Mouse (Mus musculus) testis, postnatal 10 days (tissue): Measurements from ENCODE around the gene Tmem26.
"Not testable (repeated sequence)": the region's sequence is repeated elsewhere in the genome, so short reads cannot be mapped to it uniquely, and the experiment has no call there.

Experiments
- DNase-seq: peaks from one replicate; pipeline ENCODE4 v3.0.0; 2021; ENCODE audit warnings: low spot score

Tmem26 gene

DNA sequence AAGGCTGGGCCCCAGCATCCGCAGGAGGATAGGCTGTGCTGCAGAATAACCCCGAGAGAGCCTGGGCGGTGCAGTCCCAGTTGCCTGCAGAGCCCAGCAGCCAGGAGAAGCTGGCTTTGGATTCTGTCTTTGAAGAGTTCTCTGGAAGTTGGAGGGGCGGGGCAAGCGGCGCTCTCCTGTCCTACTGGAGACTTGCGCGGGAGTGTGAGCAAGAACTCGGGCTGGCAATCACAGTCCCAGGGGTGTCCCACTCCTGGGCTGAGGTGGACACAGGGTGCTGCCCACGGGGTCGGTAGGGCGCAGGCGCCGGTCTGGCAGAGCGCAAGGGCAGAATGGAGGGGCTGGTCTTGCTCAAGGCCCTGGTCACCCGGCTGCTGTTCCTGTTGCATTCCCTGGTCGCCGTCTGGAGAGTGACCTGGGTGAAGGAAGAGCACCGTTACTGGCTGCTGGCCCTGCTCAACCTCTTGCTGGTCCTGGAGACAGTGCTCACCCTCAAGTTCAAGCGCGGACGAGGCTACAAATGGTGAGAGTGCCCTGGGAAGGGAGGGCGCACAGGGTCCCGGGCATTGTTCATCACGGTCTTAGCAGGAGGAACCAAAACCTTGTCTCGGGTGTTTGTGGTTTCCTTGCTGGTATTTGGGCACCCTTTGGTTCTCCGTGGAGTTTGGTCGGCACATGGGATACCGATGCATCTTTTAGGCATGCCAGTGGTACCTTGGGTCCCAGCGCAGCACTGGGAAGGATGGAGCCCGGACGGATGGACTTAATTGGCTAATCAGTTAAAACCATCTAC lies at the start of gene Tmem26:
Gene Tmem26 (plus strand): TSS at position 79 of the 793 bp plus-strand sequence.
- peak; percentile 52 for DNase-seq

DNA sequence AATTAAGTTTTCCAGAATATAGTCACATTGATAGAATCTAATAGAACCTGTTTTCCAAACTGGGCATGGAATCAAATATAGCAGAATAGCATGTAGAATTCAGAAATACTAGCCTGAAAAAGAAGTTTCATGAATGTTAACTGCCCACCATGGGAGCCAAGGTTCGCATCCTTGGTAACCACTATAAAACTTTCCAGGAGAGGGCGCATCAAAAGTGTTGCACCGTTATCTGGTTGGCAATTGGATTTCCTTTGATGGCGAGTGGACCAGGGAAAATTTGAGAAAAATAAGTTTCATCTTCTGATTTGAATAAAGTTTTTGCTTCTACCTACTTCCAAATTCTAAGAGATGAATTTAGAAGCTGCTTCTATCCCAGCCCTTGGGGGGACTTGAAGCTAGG lies 44.8 kb upstream of the Tmem26 start:
- DNase-seq: no peak

DNA sequence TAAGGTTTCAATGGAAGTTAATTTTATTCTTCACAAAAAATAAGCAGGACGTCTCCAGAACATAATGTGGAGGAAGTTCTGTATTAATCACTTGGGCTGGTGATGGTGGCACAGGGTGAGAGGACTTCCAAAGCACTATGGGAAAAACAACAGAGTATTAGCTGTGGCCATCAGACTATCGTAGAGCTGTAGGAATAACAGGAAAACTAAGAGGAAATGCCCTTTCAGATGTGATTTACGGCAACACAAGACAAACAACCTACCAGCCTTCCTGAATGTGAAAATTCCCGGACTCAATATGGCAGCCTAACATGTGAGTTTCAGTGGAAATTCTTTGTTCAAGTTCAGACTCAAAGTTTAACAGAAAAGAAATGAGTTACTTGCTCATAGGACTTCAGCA lies 42.2 kb upstream of the Tmem26 start:
- no peak for DNase-seq

DNA sequence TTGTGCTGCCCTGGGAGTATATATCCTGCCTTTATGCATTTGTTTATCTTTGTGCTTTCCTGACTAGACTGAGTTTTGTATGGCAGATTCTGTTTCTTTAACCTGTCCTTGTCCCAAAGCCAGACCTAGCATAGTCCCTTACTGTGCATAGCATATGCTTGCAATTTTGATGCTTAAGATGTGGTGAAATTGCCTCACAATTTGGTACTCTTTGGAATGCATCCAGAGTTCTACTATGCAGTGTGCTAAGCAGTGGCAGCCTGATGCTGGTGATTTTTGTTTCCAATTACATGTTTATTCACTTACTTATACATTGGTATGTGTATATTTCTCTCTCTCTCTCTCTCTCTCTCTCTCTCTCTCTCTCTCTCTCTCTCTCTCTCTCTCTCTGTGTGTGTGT lies 37.9 kb upstream of the Tmem26 start:
- DNase-seq: no peak

DNA sequence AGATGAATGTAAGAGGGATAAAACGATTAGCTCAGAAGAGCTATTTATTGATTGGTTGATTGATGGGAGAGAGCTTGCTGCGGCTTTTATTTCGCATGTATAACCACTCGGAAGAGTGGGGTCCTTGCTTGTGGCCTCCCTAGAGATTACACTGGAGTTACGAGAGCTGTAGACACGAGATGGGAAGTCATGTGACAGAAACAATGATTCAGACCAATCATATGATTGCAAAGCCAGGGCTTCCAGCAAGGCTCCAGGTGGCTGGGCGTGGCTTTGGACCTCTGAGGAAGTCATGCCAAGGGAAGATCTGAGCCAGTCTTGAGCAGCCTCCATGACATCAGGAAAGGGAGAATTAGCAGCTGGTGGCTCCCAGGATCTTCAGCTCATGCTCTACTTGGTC lies 32.3 kb upstream of the Tmem26 start:
- DNase-seq: no peak

DNA sequence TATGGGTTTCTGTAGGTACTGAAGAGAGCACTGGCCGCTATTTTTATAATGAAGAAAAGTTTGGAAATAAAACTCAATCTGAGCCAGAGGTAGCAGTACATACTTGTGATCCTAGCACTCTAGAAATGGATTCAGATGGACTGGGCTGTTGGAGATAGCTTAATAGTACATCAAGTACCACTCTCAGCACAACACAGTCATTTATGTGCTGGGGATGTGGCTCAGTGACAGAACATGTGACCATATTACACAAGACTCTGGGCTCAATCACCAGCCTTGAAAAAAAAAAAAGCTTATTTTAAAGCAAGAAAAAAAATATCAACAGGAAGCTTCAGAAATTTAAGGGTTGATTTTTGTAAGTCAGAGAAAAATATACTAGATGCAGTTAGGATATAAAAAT lies 31.0 kb upstream of the Tmem26 start:
- DNase-seq: no peak

DNA sequence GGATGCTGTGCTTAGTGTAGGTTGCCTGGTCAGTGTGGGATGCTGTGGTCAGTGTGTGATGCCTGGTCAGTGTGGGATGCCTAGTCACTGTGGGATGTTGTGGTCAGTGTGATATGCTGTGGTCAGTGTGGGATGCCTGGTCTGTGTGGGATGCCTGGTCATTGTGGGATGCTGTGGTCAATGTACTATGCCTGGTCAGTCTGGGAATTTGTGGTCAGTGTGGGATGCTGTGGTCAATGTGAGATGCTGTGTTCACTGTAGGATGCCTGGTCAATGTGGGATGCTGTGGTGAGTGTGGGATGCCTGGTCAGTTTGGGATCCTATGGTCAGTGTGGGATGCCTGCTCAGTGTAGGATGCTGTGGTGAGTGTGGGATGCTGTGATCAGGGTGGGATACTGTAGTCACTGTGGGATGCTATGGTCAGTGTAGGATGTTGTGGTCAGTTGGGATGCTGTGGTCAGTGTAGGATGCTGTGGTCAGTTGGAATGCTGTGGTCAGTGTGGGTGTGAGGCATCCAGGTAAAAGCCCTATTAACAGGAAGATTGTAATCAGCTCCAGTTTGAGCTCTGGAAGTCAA lies 27.6 kb upstream of the Tmem26 start:
- DNase-seq: no peak

DNA sequence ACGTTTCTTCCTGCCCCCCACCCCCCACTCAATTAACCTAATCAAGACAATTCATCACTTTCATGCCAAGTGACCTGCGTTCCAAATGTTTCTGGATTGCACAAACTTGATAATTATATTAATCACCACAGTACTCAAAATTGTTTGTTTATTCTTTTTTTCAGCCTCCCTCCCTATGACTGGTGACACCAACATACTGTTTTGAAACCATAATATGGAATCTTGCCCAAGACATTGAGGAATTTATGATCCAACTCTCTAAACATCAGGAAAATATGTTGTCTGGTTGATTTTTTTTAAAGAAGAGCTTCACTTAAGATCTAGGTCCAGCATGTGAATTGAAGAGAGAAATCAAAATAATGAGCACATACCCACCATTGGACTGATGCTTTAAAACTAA lies 19.2 kb upstream of the Tmem26 start:
- DNase-seq: no peak

DNA sequence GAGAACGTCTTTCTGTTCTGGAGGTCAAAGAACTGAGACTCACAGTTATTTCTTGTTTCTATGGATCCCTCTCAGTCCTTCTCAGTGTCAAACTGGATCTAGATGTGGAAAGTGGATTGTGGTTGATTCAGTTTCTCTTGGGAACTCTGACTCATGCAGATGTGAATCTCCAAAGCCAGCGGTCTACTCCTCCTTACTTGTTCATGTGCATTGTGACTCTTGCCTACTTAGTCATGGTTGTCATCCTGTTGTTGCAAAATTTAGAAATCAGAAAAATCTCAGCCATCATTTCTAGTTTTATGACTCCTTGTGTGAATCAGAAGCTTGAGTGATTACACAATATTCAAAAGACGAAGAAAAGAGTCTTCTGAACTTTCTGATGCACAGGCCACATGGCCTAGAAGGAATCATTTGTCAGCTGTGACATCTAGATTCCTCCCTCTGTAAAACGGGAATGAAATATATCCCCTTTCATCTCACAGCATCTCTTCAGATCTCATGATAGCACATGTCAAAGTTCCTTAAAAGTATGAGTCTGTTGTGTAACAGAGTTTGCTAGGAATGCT lies 17.9 kb upstream of the Tmem26 start:
- no peak for DNase-seq

DNA sequence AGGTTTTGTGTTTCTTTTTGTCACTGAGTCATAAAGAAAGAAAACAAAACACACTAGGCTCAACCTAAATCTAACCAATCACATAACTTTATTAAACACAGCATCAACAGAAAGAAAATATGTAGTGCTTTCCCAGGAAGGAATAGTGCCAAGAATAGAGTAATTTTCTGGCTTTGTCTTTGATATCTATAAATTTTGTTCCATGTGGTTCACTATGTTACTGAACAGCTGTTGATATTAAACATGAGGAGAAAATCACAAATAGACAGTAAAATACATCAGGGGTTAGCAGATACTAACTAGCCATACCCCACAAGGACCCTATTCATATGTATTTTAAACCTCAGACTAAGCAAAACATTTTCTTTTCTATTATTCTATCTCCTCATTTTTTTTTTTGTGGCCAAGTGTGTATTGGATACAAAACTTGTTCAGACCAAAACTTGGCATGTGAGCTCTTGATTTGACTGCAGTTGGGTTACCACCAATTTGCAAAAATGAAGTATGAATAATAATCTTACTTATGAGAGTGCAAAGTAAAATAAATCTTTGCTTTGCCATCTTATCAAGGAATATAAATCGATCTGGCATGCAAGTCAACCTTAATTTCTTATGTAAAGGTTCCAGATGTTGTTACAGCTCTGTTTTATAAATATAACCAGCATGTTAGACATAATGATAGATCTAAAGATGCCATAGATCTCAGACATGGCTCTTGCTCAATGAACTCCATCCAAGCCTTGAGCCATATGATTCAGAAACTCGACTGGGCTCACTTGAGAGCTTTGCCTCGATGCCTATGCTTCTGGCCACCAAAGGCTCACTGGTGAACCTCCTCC lies 16.2 kb upstream of the Tmem26 start:
- no peak for DNase-seq

DNA sequence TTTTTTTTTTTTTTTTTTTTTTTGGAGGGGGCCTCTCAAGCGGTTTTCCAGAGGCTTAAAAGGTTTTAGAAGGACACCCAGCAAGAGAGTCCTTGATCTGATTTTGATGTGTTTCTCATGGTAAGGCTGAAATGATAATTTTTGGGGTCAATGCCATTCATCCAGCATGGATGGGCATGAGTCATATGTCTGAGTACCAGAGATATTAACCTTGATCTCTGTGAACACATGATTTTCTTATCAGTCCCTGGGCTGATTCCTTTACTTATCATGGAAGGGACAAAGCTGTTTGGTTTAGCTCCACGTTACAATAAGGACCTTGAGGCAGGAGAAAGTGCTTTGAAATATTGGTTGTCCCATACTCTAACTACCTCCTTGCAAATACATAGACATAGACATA lies 10.5 kb upstream of the Tmem26 start:
- no peak for DNase-seq

DNA sequence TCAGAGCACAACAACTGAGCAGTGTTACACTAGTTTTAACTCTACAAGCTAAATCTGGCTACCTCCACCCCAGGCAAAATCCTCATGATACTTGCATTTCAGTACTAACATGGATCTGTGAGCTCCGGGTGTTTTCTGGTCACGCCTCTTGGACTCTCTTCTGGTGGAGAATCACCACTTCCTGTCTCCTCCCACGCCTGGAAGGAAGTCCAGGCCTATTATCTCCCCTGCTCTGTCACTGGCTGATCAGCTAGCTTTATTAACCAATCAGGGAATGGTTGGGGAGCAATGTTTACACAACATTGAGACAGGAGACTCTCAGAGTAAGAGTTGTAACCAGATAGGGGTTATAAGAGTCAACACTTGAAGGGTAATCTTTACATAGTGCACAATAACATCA lies 9.1 kb upstream of the Tmem26 start:
- DNase-seq: no peak

DNA sequence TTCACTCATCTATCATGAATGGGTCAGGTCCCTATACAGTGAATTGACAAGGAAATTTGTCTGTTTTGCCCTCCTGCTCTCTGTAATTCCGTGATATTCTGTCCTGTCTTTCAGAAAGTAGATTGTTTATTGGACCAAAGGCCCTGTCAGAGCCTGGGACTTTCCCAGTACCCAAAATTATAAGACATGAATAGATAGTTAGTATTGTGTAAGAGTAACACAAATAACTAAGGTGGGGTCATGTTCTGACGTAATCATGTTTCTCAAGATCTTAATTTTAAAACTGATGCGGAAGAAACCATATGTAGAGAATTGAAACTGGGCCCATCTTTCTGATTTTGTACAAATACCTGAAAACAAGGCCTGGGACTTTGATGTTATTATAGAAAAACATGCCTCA lies 8.1 kb upstream of the Tmem26 start:
- DNase-seq: no peak

DNA sequence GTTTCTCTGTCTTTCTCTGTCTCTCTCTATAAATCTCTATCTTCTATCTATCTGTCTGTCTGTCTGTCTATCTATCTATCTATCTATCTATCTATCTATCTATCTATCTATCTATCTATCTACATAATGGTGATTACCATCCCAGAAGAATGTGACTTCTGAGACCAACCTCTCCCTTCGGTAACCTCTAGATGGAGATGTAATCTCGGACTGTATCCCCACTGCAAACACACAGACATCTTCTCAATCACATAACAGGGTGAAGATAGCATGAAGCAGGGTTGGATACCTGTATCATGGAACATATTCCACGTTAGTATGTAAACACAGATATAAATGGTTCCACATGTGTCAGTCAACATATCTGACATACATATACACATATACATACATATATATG lies 5.1 kb upstream of the Tmem26 start:
- DNase-seq: no peak

DNA sequence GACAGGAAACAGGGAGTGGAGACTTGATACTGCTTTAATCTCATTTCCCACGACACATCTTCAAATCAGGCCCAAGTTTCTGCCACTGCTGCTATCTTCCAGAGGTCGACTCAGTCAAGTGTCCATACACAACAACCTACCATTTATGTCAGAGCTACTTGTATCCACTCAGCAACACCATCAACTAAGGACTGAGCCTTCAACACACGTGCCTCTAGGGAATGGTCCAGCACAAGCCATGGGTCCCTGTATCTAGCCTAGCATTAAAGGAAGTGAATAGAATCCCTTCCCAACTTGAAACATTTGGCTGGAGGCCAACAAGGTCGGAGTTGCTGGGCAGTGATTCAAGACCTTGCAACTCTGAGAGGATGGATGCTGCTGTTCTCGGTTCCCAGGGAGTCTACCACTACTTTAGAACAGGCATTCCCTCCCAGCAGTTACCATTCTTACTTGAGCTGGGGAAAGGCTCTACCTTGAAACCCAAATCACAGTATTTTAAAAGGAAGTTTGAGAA lies 2.5 kb upstream of the Tmem26 start:
- DNase-seq: peak; percentile 50

DNA sequence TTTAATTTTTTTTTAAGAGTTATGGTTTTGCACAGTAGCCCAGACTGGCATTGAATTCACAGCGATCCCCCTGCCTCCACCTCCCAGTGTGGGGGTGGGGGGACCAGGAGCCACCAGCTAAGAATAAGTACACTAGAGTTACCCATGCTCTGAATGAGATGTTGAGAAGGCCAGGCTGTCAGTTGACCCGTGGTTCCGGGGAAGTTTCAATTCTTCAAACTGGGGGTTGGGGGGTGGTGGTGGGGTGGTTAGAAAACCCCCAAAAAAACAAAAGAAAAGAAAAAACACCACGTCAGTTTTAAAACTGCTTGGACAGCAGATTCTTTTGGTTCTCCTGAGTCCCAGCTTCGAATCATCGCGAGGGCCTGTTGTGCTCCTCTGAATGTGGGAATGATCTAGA lies 431 bp upstream of the Tmem26 start:
- DNase-seq: no peak

DNA sequence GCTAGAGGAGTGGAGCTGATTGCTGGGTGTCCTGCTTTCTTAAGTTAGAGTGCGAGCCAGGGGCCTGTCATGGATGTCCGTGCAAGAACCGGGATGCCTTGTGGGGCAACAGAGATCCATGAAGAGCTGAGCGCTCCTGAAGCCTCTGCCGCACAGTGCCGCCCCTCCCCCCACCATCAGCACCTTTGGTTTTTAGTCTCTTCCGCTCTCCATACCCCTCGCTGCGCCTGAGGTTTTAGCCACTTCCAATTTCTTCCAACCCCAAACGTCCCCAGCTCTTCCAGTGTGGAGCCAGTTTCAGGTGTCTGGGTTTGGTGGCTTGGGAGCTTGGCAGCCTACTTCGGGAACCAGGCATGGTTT lies 895 bp downstream of the Tmem26 start:
- peak; percentile 57 for DNase-seq

DNA sequence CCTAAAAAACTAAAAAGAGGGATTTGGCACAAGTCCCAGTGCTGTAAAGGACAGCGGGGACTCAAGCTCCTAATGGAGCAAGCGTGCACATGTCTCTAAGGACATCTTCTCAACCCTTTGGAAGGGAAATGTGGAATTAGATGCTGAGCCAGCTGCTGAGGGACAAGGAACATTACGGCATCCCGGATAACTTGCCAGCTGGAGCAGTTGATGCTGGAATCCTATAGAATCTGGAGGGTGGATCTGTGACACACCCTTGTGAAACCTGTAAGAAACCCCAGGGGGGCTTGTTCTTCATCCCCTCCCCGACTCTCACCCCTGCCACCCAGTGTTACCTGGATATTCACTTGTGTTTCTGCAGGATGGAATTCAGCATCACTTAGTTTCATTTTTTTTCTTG lies 4.0 kb downstream of the Tmem26 start:
- DNase-seq: no peak

DNA sequence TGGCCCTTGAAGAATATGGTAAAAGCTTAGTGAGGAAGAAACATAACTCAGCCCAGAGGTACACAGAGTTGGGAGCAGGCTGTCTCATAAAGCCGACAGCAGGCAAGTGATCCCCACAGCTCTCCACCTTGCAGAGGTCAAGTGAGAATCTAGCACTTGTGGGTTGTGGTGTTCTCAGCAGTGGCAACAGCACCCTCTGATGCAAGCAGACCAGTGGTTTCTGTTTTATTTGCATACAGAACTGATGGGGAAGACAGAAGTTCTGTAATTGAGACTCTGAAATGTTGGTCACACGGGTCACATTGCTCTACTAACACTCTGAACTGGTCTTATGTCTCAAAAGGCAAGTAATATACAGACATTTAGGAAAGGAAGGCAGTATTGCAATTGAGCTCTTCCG lies 12.2 kb downstream of the Tmem26 start:
- no peak for DNase-seq

DNA sequence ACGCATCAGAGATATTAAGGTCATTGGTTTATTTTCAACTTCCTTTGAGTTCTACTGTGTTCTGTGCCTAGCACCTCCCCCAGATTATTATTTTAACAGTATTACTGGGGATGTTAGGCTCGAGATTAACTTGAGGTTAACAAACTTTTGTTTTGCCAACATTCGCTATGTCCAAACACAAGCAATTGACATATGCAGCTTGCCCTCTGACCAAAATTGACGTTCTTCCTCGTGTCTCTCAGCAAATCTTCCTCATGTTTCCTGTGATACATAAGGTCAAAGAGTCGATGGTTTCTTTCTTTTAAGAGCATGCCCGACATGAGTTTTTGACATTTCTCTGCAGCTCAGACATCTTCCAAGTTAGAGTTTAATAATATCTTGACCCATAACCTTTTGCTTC lies 13.9 kb downstream of the Tmem26 start:
- no peak for DNase-seq

DNA sequence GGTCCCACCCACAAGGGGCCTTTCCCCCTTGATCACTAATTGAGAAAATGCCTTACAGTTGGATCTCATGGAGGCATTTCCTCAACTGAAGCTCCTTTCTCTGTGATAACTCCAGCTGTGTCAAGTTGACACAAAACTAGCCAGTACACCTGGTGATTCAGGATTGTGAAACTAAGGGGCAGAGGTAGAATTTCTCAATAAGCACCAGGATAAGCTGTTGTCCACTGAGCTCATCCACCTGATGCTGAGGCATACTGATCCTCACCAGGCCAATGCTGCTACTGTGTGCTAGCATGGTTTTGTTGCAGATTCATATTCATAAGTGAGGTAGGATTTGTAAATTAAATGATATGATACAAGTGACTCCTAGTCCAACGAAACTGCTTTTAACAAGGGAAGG lies 15.5 kb downstream of the Tmem26 start:
- not testable (repeated sequence) for DNase-seq

DNA sequence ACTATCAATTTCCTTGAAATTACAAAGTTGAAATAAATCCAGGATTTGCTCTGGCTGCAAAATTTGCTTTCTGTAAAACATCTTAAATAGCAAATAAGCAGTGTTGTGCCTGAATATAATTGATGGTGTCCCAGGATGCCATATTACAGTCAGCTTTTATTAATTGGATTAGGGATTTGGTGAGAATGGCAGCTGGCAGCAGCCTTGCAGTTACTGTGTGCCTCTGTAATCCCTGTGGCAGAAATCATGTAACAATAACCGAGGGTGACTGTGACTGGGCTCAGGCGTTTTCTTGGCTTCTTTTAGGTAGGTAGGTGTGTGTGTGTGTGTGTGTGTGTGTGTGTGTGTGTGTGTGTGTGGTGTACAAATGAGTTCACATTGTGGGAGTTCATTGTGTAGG lies 16.8 kb downstream of the Tmem26 start:
- DNase-seq: no peak

DNA sequence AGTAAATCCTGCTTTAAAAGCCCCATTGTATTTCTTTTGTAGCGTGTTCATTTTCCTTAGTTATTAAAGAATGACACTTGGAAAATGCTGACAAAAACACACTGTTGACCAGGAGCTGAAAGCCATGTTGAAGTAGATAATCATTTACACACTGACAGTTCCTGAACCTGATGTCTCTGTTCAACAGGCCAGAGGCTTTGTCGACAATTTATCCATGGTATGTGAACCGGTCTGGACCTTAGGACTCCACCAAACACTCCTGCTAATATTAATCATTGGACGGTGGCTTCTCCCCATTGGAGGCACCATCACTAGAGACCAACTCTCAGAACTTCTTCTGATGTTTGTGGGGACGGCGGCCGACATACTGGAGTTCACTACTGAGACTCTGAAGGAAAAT lies 27.5 kb downstream of the Tmem26 start:
- no peak for DNase-seq
